Mouse (Mus musculus) fat pad, adult 2 months (tissue): ENCODE results near the gene Gm20604.

Experiments used
- DNase-seq: peaks from one replicate; pipeline ENCODE4 v3.0.0-alpha.2; 2011; ENCODE audit warnings: low read depth, low spot score; ENCODE audit errors: extremely low read depth

Gene Gm20604

GRCm38 (mm10) chr12:102743036-102743588, 15.4 kb downstream of the Gm20604 start:
- DNase-seq = no peak

- DNase-seq = no peak
Observed at GRCm38 (mm10) chr12:102742056-102742455, 16.4 kb downstream of the Gm20604 start.

GRCm38 (mm10) chr12:102740285-102740684, 18.2 kb downstream of the Gm20604 start:
- no peak for DNase-seq

- no peak for DNase-seq
Observed at GRCm38 (mm10) chr12:102739096-102739495, 19.4 kb downstream of the Gm20604 start.

- no peak for DNase-seq
Observed at GRCm38 (mm10) chr12:102733381-102733780, 25.1 kb downstream of the Gm20604 start.

- DNase-seq = no peak
Observed at GRCm38 (mm10) chr12:102730798-102731619, 27.5 kb downstream of the Gm20604 start.

GRCm38 (mm10) chr12:102729855-102730797, 28.3 kb downstream of the Gm20604 start:
- no peak for DNase-seq

- no peak for DNase-seq
Observed at GRCm38 (mm10) chr12:102725761-102726175, 32.7 kb downstream of the Gm20604 start.

GRCm38 (mm10) chr12:102725146-102725545, 33.3 kb downstream of the Gm20604 start:
- no peak for DNase-seq

- no peak for DNase-seq
Observed at GRCm38 (mm10) chr12:102723861-102724260, 34.6 kb downstream of the Gm20604 start.

- DNase-seq = no peak
Observed at GRCm38 (mm10) chr12:102722966-102723365, 35.5 kb downstream of the Gm20604 start.

- no peak for DNase-seq
Observed at GRCm38 (mm10) chr12:102722451-102722850, 36.0 kb downstream of the Gm20604 start.

- no peak for DNase-seq
Observed at GRCm38 (mm10) chr12:102719552-102720315, 38.7 kb downstream of the Gm20604 start.

- DNase-seq = no peak
Observed at GRCm38 (mm10) chr12:102714654-102715395, 43.6 kb downstream of the Gm20604 start.

- DNase-seq = no peak
Observed at GRCm38 (mm10) chr12:102714116-102714515, 44.4 kb downstream of the Gm20604 start.

GRCm38 (mm10) chr12:102713153-102713865, 45.2 kb downstream of the Gm20604 start:
- no peak for DNase-seq

- no peak for DNase-seq
Observed at GRCm38 (mm10) chr12:102710851-102711375, 47.6 kb downstream of the Gm20604 start.

- DNase-seq = no peak
Observed at GRCm38 (mm10) chr12:102709896-102710295, 48.6 kb downstream of the Gm20604 start.

GRCm38 (mm10) chr12:102708220-102708619, 50.3 kb downstream of the Gm20604 start:
- no peak for DNase-seq
